Mouse (Mus musculus): ENCODE results near the gene Wfdc8.
A peak's percentile ranks its signal among the peaks of the same experiment; 100 is the strongest.

Gene Wfdc8

DNA sequence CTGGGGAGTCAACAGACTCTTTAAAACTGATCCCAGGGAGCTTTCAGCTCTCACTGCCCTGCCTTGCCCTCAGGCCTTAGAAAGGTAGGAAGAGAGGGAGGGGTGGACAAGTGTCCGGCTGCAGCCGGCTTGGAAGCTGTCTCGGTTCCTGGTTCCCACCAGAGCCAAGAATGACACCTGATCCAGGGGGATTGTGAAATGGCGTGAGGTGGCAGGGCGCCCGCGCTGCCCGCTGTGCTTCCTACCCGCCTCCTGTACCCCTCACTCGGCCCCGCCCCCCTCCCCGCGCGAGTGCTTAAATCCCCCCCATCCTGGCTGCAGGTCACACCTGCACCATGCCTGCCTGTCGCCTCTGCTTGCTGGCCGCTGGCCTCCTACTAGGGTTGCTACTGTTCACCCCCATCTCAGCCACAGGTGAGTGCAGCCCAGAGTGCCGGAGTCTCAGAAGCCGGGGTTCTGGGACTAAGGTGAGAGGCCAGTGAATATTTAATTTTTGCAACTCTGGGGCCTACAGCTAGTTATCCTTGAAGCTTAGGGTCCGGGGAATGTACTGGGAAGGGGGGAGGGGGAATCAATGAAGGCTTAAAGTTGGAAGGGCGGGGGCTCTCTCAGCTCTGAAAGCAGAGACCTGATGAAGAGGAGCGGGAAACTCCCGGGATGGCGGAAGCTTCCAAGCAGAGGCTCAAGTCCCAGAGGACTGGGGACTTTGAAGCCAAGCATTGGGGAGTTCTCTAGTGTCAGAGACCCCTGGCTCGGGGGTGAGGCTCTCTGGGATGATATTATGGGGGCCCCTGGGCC, 50.8 kb downstream of the Wfdc8 start, which contains the start of gene Wfdc2:
TSS of gene Wfdc2 (plus strand) at position 23 of the 798 bp plus-strand sequence.
- DNase-seq (ENCODE audit: low spot score in 2 of 2): peak; percentile 44 to 59

DNA sequence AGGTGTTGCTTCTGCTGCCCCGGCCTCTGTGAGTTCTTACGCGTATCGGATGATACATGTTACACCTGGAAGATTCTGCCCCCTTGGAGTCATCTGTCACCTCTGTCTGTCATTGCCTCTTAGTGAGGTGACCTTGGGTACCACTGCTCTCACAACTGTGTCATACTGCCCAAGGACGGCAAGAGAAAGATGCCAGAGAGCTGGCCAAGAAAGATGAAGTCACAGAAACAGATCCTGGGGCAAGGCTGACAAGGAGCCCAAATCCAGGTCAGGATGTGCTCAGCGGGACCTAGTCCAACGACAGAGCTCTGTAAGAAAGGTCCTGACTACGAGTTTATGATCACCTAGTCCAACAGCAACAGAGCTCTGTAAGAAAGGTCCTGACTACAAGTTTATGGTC, 53.3 kb downstream of the Wfdc8 start:
- DNase-seq (ENCODE audit: low spot score in 2 of 2): no peak

DNA sequence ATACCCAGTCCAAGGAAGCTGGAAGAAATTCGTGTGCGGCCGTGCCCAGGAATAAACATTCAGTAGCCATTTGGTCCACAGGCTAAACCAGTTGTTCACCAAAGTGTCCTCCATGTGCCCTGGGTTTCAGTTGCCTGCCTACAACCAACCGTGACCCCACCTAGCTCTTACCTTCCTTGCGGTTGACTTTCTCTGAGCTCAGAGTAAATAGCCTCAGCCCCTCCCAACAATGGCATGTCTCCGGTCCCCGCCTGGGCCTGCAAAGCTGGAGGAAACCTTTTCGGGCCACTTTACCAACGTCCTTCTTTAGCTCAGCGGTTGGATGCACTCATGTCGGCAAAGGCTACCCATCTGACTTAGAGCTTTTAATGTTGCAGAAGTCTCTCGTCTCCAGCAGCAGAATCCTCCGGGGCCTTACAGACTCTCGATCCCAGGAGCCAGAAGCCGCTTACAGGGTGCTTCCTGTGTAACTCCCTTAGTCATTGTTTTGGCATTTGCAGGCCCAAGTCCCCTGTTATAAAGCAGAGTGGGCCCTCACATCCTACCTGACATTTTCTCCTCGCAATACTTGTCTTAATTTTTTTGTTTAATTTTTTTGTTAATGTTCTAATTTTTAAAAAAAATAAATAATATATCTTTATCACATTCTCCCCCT, 54.3 kb downstream of the Wfdc8 start:
- DNase-seq (ENCODE audit: low spot score in 2 of 2): peak; percentile 41 to 62

DNA sequence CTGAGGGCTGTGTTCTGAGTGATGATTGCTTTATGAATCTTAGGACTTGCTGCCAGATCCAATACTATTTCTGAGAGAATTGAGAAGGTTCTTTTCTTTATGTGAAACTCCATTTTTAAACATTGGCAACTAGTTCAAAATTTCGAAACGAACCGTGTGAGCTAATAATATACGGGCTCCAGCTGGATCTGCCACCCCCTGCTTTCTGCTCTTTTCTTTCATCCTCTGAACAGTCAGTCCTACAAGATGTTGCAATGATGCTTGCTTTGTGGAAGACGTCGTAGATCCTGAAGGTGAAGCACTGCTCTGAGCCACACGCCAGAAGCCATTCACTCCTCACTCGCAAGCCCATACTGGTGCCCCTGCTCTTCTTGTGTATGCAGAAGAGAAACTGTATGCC, 55.0 kb downstream of the Wfdc8 start:
- no peak for DNase-seq (ENCODE audit: low spot score in 2 of 2)

DNA sequence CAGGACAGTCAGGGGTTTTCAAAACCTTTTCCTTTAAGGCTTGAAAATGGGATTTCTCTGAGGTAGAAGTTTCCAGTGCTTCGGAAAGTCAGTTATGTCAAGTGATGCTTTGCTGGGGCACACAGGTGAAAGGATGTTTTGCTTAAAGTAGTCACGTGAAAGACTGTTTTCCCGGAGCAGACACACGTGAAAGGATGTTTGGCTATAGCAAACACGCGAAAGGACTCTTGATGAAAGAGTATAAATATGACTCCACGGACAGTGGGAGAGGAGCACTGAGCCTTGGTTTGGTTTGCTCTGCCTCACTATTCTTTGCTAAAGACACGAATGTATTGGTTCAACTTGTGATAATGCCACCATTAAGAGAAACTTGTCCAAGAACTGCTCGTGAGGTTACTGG, 61.9 kb downstream of the Wfdc8 start:
- no peak for DNase-seq (ENCODE audit: low spot score in 2 of 2)

DNA sequence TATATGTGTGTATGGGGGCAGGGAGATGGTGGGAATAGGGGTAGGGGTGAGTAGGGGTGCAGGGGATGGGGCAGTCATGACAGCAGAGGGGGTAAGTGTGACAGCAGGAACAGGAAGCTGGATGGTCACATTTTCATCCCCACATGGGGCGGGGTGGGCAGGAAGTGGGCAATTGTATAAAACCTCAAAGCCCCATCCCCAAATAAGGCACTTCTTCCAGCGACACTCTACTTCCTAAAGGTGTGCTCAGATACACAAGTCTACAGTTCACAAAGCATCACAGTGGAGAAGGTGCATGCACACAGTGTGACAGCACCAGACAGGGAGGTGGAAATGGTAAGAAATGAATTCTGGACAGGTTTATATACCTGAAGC, 62.5 kb downstream of the Wfdc8 start:
- no peak for DNase-seq (ENCODE audit: low spot score in 2 of 2)

DNA sequence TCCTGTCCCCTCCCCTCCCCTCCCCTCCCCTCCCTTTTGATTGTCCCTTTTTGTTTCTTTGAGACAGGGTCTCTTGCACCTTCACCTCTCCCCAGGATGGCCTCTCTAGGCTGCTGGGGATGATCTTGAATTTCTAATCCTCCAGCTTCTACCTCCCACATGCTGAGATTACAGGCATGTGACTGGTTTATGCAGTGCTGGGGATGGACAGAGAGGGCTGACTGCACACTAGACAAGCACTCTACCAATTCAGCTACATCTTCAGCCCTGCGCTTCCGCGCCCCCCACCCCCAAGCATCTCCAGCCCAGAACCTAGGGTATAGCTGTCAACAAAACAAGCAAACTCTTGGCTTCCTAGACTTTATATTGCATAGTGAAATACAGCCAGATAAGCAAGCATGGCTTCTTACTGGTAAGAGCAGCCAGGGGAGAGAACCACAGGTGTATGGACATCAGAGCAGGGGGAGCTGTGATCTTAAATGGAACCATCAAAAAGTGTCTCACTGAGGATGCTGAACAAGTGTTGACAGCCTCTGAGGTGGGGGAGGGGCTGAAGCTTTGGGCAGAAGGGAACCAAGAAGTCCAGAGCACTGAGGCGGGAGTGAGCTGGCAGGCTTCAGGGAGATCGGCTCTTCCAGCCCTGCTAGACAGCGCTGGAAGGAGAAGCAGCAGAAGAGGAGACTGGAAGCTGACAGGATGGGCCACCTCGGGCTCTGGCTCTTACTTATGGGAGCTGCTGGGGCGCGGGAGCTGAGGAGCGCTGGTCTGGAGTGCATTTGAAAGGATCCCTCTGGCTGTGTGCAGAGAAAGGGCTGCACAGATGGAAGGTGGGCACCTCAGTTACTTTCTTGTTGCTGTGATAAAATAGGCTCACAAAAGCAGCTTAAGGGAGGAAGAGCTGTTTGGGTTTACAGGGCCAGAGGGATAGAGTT, 63.2 kb downstream of the Wfdc8 start:
- no peak for DNase-seq (ENCODE audit: low spot score in 2 of 2)

DNA sequence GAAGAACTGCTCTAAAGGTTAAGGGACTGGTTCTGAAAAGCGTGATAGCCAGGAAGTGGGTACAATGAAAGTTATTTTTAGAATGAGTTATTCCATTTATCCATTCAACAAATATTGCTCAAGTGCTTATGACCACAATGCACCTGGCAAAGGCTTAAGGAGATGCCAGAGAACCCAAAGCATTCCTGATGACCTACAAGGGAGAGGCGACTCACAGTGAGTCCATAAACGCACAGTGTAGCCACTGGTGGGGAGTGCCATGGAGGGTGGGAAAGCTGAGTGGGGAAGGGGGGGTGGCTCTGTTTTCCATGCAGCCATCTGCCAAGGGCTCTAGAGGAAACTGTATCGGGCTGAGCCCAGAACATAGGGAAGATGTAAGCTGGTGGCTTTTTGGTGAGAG, 64.1 kb downstream of the Wfdc8 start:
- no peak for DNase-seq (ENCODE audit: low spot score in 2 of 2)
